ENCODE assay signal across 14 mouse cellular contexts in genomic region chr14:56186946-56187345, GRCm38 (mm10). TPM values are rescaled to one million over a fixed set of nuclear protein-coding genes. Genes with fewer than 3 reads are reported as not detected.
DNase-seq lines count a peak whose midpoint lies in the region; ATAC-seq and TF ChIP-seq lines count a peak whose summit lies in the region.
"Had no signal": no experiment of that assay in that cellular context is flagged by ENCODE, and none has a peak within 500 bp of the region (broad histone marks: within the 10 kb centered on the region; RNA-seq: fewer than 3 reads in every experiment).

No protein-coding gene starts in this region.

- ATAC-seq in forebrain, embryonic 14.5 days = no peak
- no peak for ATAC-seq in limb, embryonic 11.5 days (ENCODE audit: insufficient number of reproducible peaks, low FRiP score, low TSS enrichment, low read depth)

- no peaks in the 10 kb centered on the region for H3K36me3 ChIP-seq in forebrain, embryonic 10.5 days (replicated peaks)
- no peaks in the 10 kb centered on the region for H3K36me3 ChIP-seq in forebrain, embryonic 14.5 days (ENCODE audit: control insufficient read depth, insufficient read depth, low read length)
- H3K36me3 ChIP-seq in ES-Bruce4 (ENCODE audit: control insufficient read depth, insufficient read depth, low read length, poor library complexity, severe bottlenecking) = no peaks in the 10 kb centered on the region
- no peaks in the 10 kb centered on the region for H3K36me3 ChIP-seq in limb, embryonic 11.5 days (ENCODE audit: control insufficient read depth, insufficient read depth, low read length)
- H3K36me3 ChIP-seq: forebrain, embryonic 12.5 days; G1E; hindbrain, embryonic 12.5 days had no signal

- no peak overlapping the region for H3K4me2 ChIP-seq in forebrain, embryonic 14.5 days (ENCODE audit: low read length)
- no peak overlapping the region for H3K4me2 ChIP-seq in limb, embryonic 11.5 days (ENCODE audit: low read depth, severe bottlenecking)
- H3K4me2 ChIP-seq: forebrain, embryonic 12.5 days; hindbrain, embryonic 12.5 days had no signal

- H3K9ac ChIP-seq in forebrain, embryonic 14.5 days (ENCODE audit: low read length) = no peak overlapping the region
- H3K9ac ChIP-seq in ES-Bruce4 (ENCODE audit: low read depth, poor library complexity, severe bottlenecking) = no peak overlapping the region
- no peak overlapping the region for H3K9ac ChIP-seq in limb, embryonic 11.5 days (ENCODE audit: low read length)
- H3K9ac ChIP-seq: forebrain, embryonic 12.5 days; hindbrain, embryonic 12.5 days had no signal

- TF ChIP-seq EP300 in ES-Bruce4 (IDR thresholded peaks at IDR 0.05; ENCODE audit: insufficient read depth, low read depth, low read length) = no peak

- no peaks in the 10 kb centered on the region for H3K27me3 ChIP-seq in forebrain, embryonic 10.5 days (ENCODE audit: poor library complexity, severe bottlenecking)
- H3K27me3 ChIP-seq in forebrain, embryonic 14.5 days (replicated peaks; ENCODE audit: control insufficient read depth, insufficient read depth, low read length) = no peaks in the 10 kb centered on the region
- no peaks in the 10 kb centered on the region for H3K27me3 ChIP-seq in ES-Bruce4 (ENCODE audit: control insufficient read depth, insufficient read depth, low read length, poor library complexity, severe bottlenecking)
- no peaks in the 10 kb centered on the region for H3K27me3 ChIP-seq in limb, embryonic 11.5 days (ENCODE audit: control insufficient read depth, insufficient read depth, low read length)
- H3K27me3 ChIP-seq: forebrain, embryonic 12.5 days; hindbrain, embryonic 12.5 days had no signal

- DNase-seq in forebrain, embryonic 10.5 days (ENCODE audit: extremely low spot score, low spot score) = peak; percentile 9
- DNase-seq in forebrain, embryonic 14.5 days (ENCODE audit: low spot score) = no peak
- DNase-seq in lung, adult 2 months = no peak
- DNase-seq in lung, postnatal 10 days = no peak
- DNase-seq in limb, embryonic 11.5 days (ENCODE audit: low spot score) = peak; percentile 21
- DNase-seq in cerebellum, adult 8-10 months = no peak
- no peak for DNase-seq in heart, postnatal 36 days
- DNase-seq: kidney, postnatal 10 days had no signal

- no peaks in the 10 kb centered on the region for H3K9me3 ChIP-seq in forebrain, embryonic 10.5 days
- no peaks in the 10 kb centered on the region for H3K9me3 ChIP-seq in forebrain, embryonic 14.5 days (replicated peaks; ENCODE audit: control insufficient read depth, low read length)
- no peaks in the 10 kb centered on the region for H3K9me3 ChIP-seq in ES-Bruce4 (replicated peaks; ENCODE audit: control insufficient read depth, insufficient read depth, low read length, poor library complexity, severe bottlenecking)
- H3K9me3 ChIP-seq in limb, embryonic 11.5 days (ENCODE audit: control insufficient read depth, low read length) = no peaks in the 10 kb centered on the region
- H3K9me3 ChIP-seq: forebrain, embryonic 12.5 days; G1E; hindbrain, embryonic 12.5 days had no signal

- TF ChIP-seq CTCF in lung, adult 2 months (IDR thresholded peaks at IDR 0.05; ENCODE audit: insufficient read depth, low read length) = 0 out of 2 replicates have a peak, but pooled peaks have one; percentile 3
- peak; percentile 81 for TF ChIP-seq CTCF in ES-Bruce4 (IDR thresholded peaks at IDR 0.05; ENCODE audit: low read depth, low read length)

- no peak overlapping the region for H3K4me3 ChIP-seq in forebrain, embryonic 10.5 days
- H3K4me3 ChIP-seq in forebrain, embryonic 14.5 days (ENCODE audit: low read depth, low read length) = no peak overlapping the region
- no peak overlapping the region for H3K4me3 ChIP-seq in lung, adult 2 months (replicated peaks; ENCODE audit: extremely low read depth, low read depth, low read length)
- no peak overlapping the region for H3K4me3 ChIP-seq in ES-Bruce4 (ENCODE audit: low read depth, low read length)
- no peak overlapping the region for H3K4me3 ChIP-seq in limb, embryonic 11.5 days (ENCODE audit: low read depth, low read length)
- H3K4me3 ChIP-seq: forebrain, embryonic 12.5 days; hindbrain, embryonic 12.5 days had no signal

- no peak overlapping the region for H3K27ac ChIP-seq in forebrain, embryonic 10.5 days
- H3K27ac ChIP-seq in forebrain, embryonic 14.5 days (ENCODE audit: low read depth, low read length) = no peak overlapping the region
- no peak overlapping the region for H3K27ac ChIP-seq in ES-Bruce4 (ENCODE audit: insufficient read depth, low read length)
- no peak overlapping the region for H3K27ac ChIP-seq in limb, embryonic 11.5 days (replicated peaks; ENCODE audit: low read depth, low read length)
- H3K27ac ChIP-seq: forebrain, embryonic 12.5 days; hindbrain, embryonic 12.5 days had no signal

- no peaks in the 10 kb centered on the region for H3K4me1 ChIP-seq in forebrain, embryonic 10.5 days
- H3K4me1 ChIP-seq in forebrain, embryonic 14.5 days (ENCODE audit: control insufficient read depth, insufficient read depth, low read length) = no peaks in the 10 kb centered on the region
- H3K4me1 ChIP-seq in lung, adult 2 months (ENCODE audit: control insufficient read depth, insufficient read depth, low read length) = no peaks in the 10 kb centered on the region
- no peaks in the 10 kb centered on the region for H3K4me1 ChIP-seq in ES-Bruce4 (ENCODE audit: control insufficient read depth, insufficient read depth, low read length)
- H3K4me1 ChIP-seq in limb, embryonic 11.5 days (ENCODE audit: control insufficient read depth, insufficient read depth, low read length) = no peaks in the 10 kb centered on the region
- H3K4me1 ChIP-seq: forebrain, embryonic 12.5 days; hindbrain, embryonic 12.5 days had no signal

- TF ChIP-seq POLR2A in lung, adult 2 months (IDR thresholded peaks at IDR 0.05; ENCODE audit: borderline replicate concordance, extremely low read depth, low read depth, low read length) = no peak
- TF ChIP-seq POLR2A in ES-Bruce4 (IDR thresholded peaks at IDR 0.05; ENCODE audit: insufficient read depth, low read length) = no peak

- 52% methylated on average over 6 of the region's 6 CpGs for WGBS in forebrain, embryonic 10.5 days
- WGBS in forebrain, embryonic 14.5 days = 68% methylated on average over 6 of the region's 6 CpGs
- WGBS in lung, adult 2 months = 57% methylated on average over 6 of the region's 6 CpGs
- WGBS in limb, embryonic 11.5 days = 58% methylated on average over 6 of the region's 6 CpGs

- intact Hi-C loops in heart, postnatal 36 days (cut with DNase I) = no loop called here

RNA-seq across cellular contexts. Expression of gene Gzmn, which starts 12.5 kb away (rescaled TPM):
- not detected in 2 replicates for polyA plus RNA-seq in forebrain, embryonic 10.5 days (2016; fragmentation: Nextera tagmentation; extraction: Ambion mirVana)
- polyA plus RNA-seq in forebrain, embryonic 14.5 days (2014; fragmentation: Nextera tagmentation; extraction: Ambion mirVana) = not detected in 2 replicates
- polyA plus RNA-seq in lung, adult 2 months (2012; rRNA removed) = not detected in 2 replicates
- polyA plus RNA-seq in ES-Bruce4 (2011; ENCODE audit: insufficient read depth, insufficient read length, low read depth, missing spikeins) = not detected in 2 replicates
- not detected in 2 replicates for polyA plus RNA-seq in limb, embryonic 11.5 days (2014; fragmentation: Nextera tagmentation; extraction: Ambion mirVana)
- total RNA-seq in heart, postnatal 36 days (2021) = not detected
- total RNA-seq: G1E; left cerebral cortex, postnatal 14 days had no signal
- polyA plus RNA-seq: forebrain, embryonic 12.5 days; G1E; gonadal fat pad, adult 2 months; hindbrain, embryonic 12.5 days had no signal

RNA-seq across cellular contexts. Expression of gene Gzmf, which starts 24.3 kb away (rescaled TPM):
- polyA plus RNA-seq in forebrain, embryonic 10.5 days (2016; fragmentation: Nextera tagmentation; extraction: Ambion mirVana) = not detected in 2 replicates
- polyA plus RNA-seq in forebrain, embryonic 14.5 days (2014; fragmentation: Nextera tagmentation; extraction: Ambion mirVana) = not detected in 2 replicates
- not detected in 2 replicates for polyA plus RNA-seq in lung, adult 2 months (2012; rRNA removed)
- not detected in 2 replicates for polyA plus RNA-seq in ES-Bruce4 (2011; ENCODE audit: insufficient read depth, insufficient read length, low read depth, missing spikeins)
- not detected in 2 replicates for polyA plus RNA-seq in limb, embryonic 11.5 days (2014; fragmentation: Nextera tagmentation; extraction: Ambion mirVana)
- total RNA-seq in heart, postnatal 36 days (2021) = not detected
- total RNA-seq: left cerebral cortex, postnatal 14 days had no signal
- polyA plus RNA-seq: forebrain, embryonic 12.5 days; G1E; gonadal fat pad, adult 2 months; hindbrain, embryonic 12.5 days had no signal

RNA-seq across cellular contexts. Expression of gene Gzmg, which starts 27.6 kb away (rescaled TPM):
- not detected in 2 replicates for polyA plus RNA-seq in forebrain, embryonic 10.5 days (2016; fragmentation: Nextera tagmentation; extraction: Ambion mirVana)
- polyA plus RNA-seq in forebrain, embryonic 14.5 days (2014; fragmentation: Nextera tagmentation; extraction: Ambion mirVana) = not detected in 2 replicates
- polyA plus RNA-seq in lung, adult 2 months (2012; rRNA removed) = not detected in 2 replicates
- not detected in 2 replicates for polyA plus RNA-seq in ES-Bruce4 (2011; ENCODE audit: insufficient read depth, insufficient read length, low read depth, missing spikeins)
- polyA plus RNA-seq in limb, embryonic 11.5 days (2014; fragmentation: Nextera tagmentation; extraction: Ambion mirVana) = not detected in 2 replicates
- not detected for total RNA-seq in heart, postnatal 36 days (2021)
- total RNA-seq: G1E; left cerebral cortex, postnatal 14 days had no signal
- polyA plus RNA-seq: forebrain, embryonic 12.5 days; G1E; gonadal fat pad, adult 2 months; hindbrain, embryonic 12.5 days had no signal

RNA-seq across cellular contexts. Expression of gene Gzmc, which starts 47.5 kb away (rescaled TPM):
- 0.36 TPM in 1 of 2 replicates, not detected in the other for polyA plus RNA-seq in forebrain, embryonic 10.5 days (2016; fragmentation: Nextera tagmentation; extraction: Ambion mirVana)
- not detected in 2 replicates for polyA plus RNA-seq in forebrain, embryonic 14.5 days (2014; fragmentation: Nextera tagmentation; extraction: Ambion mirVana)
- polyA plus RNA-seq in lung, adult 2 months (2012; rRNA removed) = not detected in 2 replicates
- polyA plus RNA-seq in ES-Bruce4 (2011; ENCODE audit: insufficient read depth, insufficient read length, low read depth, missing spikeins) = not detected in 2 replicates
- polyA plus RNA-seq in limb, embryonic 11.5 days (2014; fragmentation: Nextera tagmentation; extraction: Ambion mirVana) = not detected in 2 replicates
- total RNA-seq in heart, postnatal 36 days (2021) = not detected
- total RNA-seq: G1E; left cerebral cortex, postnatal 14 days had no signal
- polyA plus RNA-seq: forebrain, embryonic 12.5 days; G1E; gonadal fat pad, adult 2 months; hindbrain, embryonic 12.5 days had no signal

RNA-seq across cellular contexts. Expression of gene Gzmd, which starts 54.5 kb away (rescaled TPM):
- polyA plus RNA-seq in forebrain, embryonic 10.5 days (2016; fragmentation: Nextera tagmentation; extraction: Ambion mirVana) = not detected in 2 replicates
- not detected in 2 replicates for polyA plus RNA-seq in forebrain, embryonic 14.5 days (2014; fragmentation: Nextera tagmentation; extraction: Ambion mirVana)
- polyA plus RNA-seq in lung, adult 2 months (2012; rRNA removed) = not detected in 2 replicates
- polyA plus RNA-seq in ES-Bruce4 (2011; ENCODE audit: insufficient read depth, insufficient read length, low read depth, missing spikeins) = not detected in 2 replicates
- not detected in 2 replicates for polyA plus RNA-seq in limb, embryonic 11.5 days (2014; fragmentation: Nextera tagmentation; extraction: Ambion mirVana)
- not detected for total RNA-seq in heart, postnatal 36 days (2021)
- total RNA-seq: G1E; left cerebral cortex, postnatal 14 days had no signal
- polyA plus RNA-seq: forebrain, embryonic 12.5 days; G1E; gonadal fat pad, adult 2 months; hindbrain, embryonic 12.5 days had no signal

Comparison
In these comparisons a context has a peak if more than half of its experiments do, and no peak if none do; other contexts are left out.
1. DNase-seq: peak in forebrain, embryonic 10.5 days (single experiment) and limb, embryonic 11.5 days (single experiment); none in forebrain, embryonic 14.5 days (single experiment), lung, adult 2 months (single experiment), lung, postnatal 10 days (single experiment), cerebellum, adult 8-10 months (single experiment) and heart, postnatal 36 days (0 of 2).